Mouse (Mus musculus): ENCODE results near the gene Tspo2.
"Not testable (repeated sequence)": the region's sequence is repeated elsewhere in the genome, so short reads cannot be mapped to it uniquely, and the experiment has no call there.

The Tspo2 gene

DNA sequence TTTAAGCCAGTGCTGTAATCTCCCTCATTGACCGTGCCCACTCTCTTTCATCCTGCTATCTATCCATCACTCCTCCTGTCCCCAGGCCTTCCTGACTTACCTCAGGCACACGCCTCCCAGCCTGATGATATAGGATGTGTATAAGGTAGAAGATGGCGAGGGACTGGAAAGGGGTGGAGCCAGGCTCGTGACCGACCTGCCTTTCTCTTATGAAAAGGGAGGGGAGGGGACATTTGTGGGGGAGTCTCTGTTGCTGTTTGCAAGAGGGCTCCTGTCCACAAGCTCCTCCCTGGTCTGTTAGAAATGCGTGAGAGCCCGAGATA lies at the start of gene Tspo2:
Gene Tspo2, minus strand, starts transcription at position 170 of the 323 bp plus-strand sequence.
- CTCF ChIA-PET: no interaction called here

DNA sequence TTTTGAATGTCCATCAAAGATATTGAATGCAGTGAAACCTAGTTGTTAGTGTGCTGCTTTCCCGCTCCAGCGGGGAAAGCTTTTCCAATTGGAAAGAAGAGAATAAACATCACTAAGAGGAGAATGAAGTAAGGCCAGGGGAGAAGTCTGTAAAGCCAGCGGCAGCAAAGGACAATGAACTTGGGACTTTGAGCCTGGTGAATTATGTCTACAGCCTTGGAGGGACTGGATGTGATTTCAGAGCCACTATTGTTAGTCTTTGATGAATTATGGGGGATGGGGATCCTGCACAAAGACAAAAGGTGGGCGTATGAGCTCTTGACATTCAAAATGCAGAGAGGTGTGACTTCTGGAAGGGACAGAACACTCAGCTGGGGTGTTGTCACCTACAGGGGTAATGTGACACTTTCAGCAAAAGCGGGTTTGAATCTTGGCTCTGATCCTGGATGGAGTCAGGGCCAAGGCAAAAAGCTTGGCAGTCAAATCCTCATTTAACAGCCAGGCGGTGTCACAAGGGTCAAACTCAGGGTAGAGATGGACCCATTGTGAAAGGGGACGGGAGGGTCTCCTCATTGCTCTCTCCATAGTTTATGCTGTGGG lies 49.6 kb upstream of the Tspo2 start:
- CTCF ChIA-PET: no interaction called here

DNA sequence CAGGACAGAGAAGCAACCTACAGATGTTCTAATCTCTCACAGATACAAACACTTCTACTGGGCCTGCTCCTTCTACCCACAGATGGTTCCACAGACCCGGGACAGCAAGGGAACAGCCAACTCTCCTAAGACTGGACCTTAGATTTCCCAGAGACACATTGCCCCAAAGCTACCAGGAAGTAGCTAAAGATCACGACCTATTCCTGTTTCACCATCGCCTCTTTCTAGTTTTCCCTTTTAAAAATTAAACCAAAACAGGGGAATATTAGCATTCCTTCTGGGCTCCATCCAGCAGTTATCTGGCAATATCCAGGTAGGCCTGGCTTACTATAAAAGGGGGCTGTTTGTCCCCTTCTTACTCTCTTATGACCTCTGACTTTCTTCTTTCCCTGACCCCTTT lies 46.7 kb upstream of the Tspo2 start:
- CTCF ChIA-PET: no interaction called here

DNA sequence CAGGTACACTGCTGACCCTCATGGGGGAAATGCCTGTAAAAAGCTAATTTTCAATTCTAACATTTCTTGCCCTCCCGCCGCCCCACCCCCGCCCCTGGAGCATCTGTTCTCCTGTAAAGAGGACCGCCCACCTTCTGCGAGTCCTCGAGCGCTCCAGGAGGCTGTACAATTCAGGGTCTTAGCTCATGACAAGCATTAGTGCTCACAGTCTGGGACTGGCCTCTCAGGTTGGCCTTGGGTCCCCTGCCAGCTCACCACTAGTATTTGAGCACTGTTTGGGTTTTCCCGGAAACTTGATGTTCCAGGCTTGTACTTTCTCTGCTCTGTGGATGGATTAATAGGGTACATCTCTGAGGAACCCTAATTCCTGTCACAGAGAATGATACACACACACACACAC lies 42.7 kb upstream of the Tspo2 start:
- CTCF ChIA-PET: no interaction called here

DNA sequence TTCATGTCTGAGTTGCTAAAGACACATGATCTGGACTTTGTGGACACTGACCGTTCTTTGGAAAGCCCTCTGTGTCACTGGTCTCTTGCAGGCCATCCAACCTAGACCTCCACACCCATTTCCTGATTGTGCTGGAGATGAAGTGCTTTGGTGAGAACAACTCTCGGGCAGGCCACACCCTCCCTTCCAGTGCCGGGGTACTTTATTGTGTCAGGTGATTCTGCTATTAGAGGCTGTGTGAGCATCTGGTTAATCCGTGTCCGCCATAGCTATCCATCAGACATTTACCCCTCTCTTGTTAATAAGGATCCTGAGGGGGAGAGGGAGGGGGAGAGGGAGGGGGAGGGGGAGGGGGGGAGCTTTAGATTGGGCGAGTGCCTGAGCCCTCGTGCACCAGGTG lies 42.3 kb upstream of the Tspo2 start:
- CTCF ChIA-PET: no interaction called here

DNA sequence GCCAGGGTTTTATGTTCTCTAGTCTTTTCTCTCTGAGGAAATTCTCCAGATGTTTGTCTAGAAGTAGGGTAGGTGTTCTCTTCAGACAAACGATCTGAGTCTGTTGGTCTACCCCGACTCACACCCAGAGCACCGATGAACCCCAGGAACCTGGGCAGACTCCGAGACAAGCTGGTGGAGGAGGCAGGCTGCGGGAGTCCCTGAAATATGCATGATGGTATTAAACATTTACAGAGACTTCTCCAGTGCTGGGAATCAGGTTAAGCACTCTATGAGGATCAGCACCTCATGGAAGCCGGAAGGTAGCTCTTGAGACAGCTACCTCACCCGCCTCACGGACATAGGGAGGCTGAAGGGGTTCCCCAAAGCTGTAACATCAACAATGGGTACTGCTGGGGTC lies 41.3 kb upstream of the Tspo2 start:
- CTCF ChIA-PET: no interaction called here

DNA sequence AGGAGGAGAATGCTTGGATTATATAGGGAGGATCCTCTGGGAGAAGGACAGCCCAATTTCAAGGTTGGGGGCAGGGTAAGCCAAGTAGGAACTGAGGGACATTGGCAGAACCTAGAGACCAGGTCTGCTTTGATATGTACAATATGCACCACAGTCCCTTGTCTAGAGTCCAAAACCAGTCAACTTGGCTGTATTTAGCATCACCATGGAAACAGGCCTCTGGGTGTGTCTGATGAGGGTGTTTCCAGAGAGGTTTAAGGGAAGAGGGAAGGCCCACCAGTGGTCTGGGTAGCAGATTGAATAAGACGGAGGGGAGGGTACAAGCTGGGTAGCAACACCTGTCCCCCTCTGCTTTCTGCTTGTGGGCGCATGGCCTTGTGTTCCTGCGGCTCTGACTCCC lies 38.1 kb upstream of the Tspo2 start:
- CTCF ChIA-PET: no interaction called here

DNA sequence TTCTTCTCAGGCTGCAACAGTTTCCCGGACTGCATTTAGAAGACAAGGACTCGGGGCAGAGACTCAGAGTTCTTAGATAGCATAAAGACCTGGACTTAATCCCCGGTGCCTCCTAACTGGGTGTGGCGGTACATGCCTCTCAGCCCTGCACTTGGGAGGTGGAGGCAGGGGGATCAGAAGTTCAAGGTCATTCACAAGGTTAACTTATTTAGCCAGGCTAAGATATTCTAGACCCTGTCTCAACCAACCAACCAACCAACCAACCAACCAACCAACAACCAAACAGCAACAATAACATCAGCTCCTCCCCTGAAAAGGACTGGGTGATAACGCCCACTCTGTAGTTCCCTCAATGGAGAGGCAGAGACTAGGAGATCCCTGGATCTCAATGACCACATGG lies 32.9 kb upstream of the Tspo2 start:
- CTCF ChIA-PET: no interaction called here

DNA sequence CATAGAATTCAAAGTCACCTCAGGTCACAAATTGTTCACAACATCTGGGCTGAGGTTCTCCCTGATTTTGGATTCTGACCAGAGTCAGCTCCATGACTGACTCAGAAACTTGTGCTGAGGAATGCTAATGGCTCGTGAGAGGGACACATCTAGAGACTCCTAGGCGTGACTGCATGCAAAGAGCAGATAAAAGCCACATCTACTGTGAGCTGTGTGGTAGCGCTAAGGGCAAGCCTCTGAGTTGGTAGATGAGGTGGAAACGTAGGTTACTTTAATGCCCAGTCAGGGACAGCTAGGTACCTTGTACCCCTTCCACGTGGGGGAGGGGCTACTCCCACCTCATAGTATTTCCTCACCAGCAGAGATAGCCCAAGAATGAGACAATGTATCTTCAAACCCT lies 32.4 kb upstream of the Tspo2 start:
- CTCF ChIA-PET: no interaction called here

DNA sequence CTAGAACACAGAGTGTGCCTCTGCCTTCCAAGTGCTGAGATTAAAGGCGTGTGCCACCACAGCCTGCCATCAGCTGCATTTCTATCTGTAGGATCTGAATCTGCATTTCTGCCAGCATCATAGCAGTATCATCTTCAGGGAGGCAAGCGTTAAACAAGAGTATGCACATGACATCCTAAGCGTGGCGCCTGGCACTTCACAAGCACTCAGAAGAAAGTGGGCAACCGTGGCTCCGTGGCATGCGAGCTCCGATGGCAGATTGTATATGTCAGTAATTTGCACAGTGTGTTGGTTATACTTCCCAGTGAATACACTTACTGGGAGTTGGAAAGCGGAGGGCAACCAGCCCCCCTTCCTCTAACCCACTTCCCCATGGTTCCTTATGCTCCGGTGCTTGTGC lies 28.6 kb upstream of the Tspo2 start:
- CTCF ChIA-PET: no interaction called here

DNA sequence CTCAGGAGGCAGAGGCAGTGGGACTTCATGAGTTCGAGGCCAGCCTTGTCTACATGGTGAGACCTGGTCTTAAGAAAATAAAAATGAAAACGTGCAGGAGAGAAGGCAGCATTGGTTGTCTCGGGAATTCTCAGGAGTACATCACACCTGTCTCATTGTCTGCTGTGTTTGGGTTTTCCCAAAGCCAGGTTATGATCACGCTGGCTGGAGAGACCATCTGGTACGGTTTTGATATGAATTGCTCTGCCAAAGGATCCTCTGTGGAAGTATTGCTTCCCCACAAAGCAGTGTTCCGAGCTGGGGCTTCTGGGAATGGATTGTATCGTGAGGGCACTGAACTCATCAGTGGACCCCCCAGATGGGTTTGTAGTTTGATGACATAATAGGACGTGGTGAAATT lies 24.1 kb upstream of the Tspo2 start:
- CTCF ChIA-PET: no interaction called here

DNA sequence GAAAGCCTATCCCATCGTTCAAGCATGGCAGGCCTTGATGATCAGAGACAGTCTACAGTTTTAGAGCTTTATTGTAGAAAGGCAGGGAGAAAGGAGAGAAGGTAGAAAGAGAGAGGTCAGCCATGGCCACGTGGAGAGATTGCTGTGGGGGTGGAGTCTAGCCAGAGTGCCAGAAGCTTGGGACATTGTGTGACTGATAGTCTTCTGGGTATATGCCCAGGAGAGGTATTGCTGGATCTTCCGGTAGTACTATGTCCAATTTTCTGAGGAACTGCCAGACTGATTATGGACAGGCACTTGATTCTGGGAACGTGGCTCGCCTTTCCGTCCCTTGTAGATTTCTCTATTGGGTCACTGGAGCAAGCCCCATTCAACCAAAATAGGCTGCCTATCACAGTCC lies 23.0 kb upstream of the Tspo2 start:
- CTCF ChIA-PET: not testable (repeated sequence)

DNA sequence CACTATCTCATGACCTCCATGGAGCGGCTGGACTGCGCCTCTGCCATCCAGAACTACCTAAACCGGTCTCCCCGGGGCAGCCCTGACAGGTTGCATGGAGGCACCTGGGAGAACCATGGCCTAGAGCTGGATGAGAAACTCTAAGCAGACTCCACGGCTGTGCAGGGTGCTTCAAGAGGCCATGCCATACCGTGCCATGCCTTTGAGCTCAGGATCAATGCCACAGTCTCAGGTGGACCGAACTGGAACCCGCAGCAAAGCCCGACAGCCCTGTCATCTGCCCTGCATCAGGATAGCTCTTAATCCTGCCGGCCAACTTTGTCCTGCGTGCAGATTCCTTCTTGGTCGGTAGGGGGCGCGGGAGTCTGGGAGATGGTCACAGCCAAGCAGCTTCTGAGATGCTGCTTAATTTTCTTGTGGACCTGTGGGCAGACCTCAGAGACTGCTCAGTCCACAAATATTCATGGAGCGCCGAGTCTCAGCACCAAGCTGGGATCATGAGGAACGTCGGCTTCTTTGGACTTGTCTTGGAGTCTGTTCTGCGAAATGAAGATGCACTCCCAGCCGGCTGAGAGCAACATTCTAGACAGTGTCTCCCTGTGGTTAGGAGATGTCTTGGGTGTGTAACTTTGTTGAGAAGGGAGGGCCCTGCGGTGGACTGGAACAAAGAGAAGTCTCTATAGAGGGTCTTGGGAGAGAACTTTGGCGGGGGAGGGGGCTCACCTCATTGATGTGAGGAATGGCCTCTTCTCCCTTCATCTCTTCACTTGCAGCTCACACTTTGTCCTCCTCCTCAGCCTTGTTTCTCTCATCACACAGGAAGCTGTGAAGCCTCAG lies 16.3 kb upstream of the Tspo2 start:
- CTCF ChIA-PET: interaction anchor here (0.5 kb wide), 1 partner anchor 282 kb away, joined by 6 read pairs; no protein-coding TSS in a partner anchor

DNA sequence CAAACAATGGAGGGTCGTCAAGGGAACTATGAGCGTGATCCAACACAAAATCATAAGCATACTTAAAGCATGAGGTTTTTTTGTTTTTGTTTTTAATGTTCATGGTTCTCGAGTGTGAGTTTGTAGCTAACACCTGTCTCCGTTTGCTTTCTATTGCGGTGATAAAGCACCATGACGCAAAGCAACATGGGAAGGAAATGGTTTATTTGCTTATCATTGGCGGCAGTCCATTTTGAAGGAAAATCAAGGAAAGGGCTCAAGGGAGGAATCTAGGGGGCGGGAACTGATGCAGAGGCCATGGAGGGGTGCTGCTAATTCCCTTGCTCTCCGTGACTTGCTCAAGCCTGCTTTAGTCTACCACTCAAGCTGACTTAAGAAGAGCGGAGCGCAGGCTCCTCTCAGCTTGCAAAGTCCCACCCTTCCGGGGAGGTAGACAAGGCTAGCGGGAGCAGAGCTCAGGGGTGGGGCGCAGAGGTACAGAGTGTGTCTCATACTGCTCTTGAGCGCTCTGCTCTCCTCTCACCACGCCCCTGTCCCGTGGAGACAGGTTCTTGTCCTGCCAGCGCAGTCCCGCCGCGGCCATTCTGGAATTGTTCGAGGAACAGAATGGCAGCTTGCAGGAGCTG lies 15.6 kb upstream of the Tspo2 start:
- CTCF ChIA-PET: no interaction called here

DNA sequence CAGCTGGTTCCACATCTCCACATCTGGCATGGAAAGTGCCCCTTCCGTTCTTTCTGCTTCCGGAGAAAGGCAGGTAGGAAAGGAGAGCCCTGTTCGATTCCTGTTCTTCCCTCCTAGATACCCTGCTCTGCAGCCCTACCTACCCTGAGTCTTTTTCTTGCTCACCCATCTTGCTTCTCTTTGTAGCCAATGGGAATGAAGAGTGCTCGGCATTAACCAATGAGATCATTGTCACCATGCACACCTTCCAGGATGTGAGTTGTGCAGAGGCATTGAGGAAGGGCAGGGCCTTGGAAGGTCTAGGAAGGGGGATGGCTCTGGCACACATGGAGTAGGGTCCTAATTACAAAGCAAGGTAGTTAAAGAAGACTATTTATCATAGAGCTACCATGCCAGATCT lies 12.1 kb upstream of the Tspo2 start:
- CTCF ChIA-PET: interaction anchor here (0.5 to 0.7 kb wide), 2 partner anchors 11 to 1156 kb away, joined by 3 read pairs; no protein-coding TSS in a partner anchor

DNA sequence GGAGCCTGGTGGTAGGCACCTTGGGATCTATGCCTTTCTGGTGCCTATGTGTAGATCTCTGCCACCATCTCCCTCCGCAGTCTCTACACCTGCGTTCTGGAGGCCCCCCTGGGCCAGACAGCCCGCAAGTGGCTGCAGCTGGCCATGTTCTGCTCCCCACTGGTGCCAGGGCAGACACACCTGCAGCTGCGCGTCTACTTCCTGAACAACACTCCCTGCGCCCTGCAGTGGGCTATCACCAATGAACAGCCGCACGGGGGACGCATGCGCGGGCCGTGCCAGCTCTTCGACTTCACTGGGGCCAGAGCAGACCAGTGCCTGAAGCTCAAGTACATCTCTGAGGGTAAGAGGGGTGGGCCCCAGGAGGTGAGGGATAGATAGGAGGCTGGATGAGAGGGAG lies 10.8 kb upstream of the Tspo2 start:
- CTCF ChIA-PET: no interaction called here

DNA sequence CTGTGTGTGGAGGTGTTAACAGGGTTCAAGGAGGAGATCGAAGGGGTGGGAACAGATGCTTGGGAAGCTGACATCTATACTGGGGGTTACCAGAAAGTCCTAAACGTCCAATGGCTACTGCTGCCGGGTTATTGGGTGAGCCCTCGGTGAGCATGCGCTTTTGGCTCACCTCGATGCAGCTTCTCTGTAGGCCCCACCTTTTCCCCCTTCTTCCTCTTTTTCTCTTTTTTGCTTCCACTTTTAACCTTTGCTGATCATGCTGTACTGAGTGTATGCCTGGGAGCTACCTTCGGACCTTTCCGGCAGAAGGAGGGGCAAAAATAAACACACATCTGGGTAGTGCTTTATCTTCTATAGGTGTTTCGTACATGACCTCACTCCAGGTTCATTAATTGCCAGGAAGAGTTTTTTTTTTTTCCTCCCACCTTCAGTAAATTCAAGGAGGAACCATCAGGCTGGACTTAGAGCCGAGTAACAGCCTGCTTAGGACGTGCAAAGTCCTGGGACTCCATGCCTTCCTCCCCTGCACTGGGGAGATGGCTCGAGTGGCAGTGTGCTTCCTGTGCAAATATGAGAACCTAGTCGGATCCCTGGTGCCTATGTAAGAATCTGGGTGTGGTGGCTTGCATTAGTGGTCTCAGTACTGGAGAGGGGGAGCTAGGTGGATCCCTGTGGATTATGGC lies 6.8 kb upstream of the Tspo2 start:
- CTCF ChIA-PET: no interaction called here

DNA sequence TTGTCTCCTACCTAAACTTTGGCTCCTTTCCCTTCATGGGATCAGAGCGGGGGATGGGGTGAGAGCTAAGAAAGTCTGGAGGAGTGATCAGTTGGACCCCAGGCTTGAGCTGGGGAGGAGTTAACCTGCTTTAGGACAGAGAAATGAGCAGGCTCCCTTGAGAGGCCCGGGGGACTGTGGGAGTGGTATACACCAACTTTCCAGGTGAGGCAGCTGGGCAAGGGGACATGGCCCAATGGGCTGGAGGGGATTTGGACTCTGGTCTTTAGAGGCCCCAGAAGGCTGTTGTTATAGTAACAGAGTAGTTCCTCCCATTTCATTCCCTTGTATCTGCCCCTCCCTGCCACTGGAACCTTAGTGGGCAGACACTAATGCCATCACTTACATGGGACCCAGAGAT lies 4.6 kb upstream of the Tspo2 start:
- CTCF ChIA-PET: no interaction called here

DNA sequence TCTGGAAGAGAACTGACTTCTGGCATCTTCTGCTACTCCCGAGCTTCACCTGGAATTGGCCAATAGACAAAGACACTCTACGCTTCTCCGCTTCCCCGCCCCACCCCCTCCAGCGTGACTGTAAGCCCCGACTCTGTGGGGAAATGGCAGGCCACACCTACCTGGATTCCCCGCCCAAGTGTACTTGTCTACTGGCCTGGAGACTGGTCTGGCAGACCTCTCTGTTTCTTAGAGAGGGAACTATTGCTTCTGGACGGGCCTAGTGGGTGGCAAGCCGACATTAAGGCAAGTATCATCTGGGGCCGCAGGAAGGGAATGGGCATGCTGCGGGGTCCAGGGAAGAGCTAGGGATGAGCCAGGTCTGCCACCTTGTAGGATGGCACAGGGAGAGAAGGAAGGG lies 3.4 kb upstream of the Tspo2 start, which contains the start of gene Unc5cl:
Gene Unc5cl, plus strand, starts transcription at position 214 of the 400 bp plus-strand sequence.
- CTCF ChIA-PET: no interaction called here

DNA sequence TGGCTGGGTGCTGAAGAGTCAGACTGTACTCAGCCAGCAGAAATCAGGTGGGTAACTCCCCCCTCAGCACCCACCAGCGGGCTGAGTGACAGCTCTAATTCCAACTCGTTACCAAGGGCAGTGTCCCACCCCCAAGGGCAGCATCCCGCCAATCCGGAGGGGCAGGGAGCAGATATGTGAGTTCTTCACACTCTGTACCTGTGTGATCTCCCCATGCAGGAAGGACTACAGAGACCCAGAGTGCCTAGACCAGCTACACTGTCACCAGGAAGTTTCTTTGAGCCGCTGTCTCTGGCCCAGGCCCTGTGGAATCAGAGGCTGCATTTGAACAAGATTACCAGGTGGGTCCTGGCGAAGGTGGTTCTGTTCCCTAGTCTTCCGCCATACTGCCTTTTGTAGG lies 2.9 kb upstream of the Tspo2 start:
- CTCF ChIA-PET: no interaction called here

DNA sequence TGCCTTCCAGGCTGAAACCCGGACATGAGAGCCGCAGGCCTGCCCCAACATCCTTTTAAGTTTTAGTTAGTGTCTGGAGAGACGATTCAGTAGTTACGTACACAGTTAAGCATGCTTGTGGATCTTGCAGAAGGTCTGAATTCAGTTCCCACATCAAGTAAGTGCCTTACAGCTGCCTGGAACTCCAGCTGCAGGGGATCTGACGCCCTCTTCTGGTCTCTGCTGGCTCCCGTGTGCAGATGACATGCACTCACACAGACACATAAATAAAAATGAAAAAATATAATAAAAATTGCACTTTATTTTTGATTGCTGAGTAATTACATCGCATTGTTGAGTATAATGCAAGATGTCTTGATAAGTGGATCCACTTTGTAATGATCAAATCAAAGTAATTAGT lies 2.2 kb upstream of the Tspo2 start:
- CTCF ChIA-PET: no interaction called here

DNA sequence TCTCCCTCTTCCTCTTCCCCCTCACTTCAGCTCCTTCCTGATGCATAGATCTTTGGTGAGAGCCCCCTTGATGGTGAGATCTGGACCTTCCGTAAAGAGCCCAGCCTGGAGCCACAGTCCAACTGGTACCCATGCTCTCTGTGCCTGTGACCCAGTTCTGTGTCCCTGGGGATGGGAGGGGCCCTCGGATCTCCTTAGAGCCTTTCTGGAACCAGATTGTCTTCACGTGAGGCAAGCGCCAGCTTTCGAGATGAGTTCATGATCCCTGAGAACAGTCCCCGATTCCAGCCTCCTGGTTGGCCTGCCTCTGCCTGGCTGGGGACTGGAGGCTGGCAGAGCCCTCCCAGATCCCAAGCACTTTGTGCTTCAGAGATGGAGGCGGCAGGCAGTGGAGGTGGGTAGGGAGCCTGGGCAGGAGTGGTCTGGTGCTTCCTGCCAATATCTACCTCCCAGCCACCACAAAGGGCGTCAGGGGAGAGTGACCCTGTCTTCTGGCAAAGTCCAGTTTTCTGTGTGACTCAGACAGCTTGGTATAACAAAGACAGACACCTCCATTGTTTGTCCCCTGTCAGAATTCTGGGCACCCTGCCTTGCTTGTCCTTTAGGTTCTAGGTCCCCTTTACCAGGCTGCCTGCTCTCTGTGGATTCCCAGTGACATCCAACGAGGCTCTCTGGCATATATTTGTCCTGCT lies 577 bp upstream of the Tspo2 start:
- CTCF ChIA-PET: interaction anchor here (0.6 to 0.7 kb wide), 2 partner anchors 11 to 12 kb away, joined by 3 read pairs; no protein-coding TSS in a partner anchor
